Mouse (Mus musculus) G1E (cell line): Measurements from ENCODE around the gene Gm44502. TPM values are rescaled to one million over a fixed set of nuclear protein-coding genes. Genes with fewer than 3 reads are reported as not detected.

Experiments used
- ATAC-seq: 2 replicates; pipeline ENCODE4 v1.8.0; 2016; ENCODE audit warnings: mild to moderate bottlenecking; ENCODE audit not compliant: insufficient number of reproducible peaks, poor library complexity, low FRiP score, severe bottlenecking; ENCODE audit errors: extremely low read depth
- DNase-seq: peaks from one replicate; pipeline ENCODE4 v3.0.0; 2012; ENCODE audit warnings: low spot score
- H3K27me3 ChIP-seq: 2 replicates; pipeline ENCODE4 v1.6.1; 2012; ENCODE audit warnings: mild to moderate bottlenecking, low read length, inconsistent platforms; ENCODE audit not compliant: insufficient read depth
- H3K36me3 ChIP-seq: replicated peaks from 2 replicates; pipeline ENCODE3; 2012; ENCODE audit warnings: mild to moderate bottlenecking, inconsistent platforms
- H3K4me1 ChIP-seq: 2 replicates; pipeline ENCODE4 v1.6.1; 2012; ENCODE audit warnings: low read depth, low read length, inconsistent platforms, mixed read lengths; ENCODE audit not compliant: insufficient read depth
- H3K4me3 ChIP-seq: 2 replicates; pipeline ENCODE4 v1.5.1; 2012; ENCODE audit warnings: low read depth, mild to moderate bottlenecking, inconsistent platforms, low read length, moderate library complexity, mixed read lengths
- H3K9me3 ChIP-seq: replicated peaks from 2 replicates; pipeline ENCODE4 v1.6.1; 2012; ENCODE audit warnings: inconsistent platforms
- CTCF ChIP-seq: IDR thresholded peaks from 2 replicates; pipeline ENCODE4 v1.5.1; 2012; ENCODE audit warnings: low read depth, low read length, inconsistent platforms, mixed read lengths
- GATA1 ChIP-seq: IDR thresholded peaks from 2 replicates; pipeline ENCODE4 v1.6.1; 2012; ENCODE audit warnings: borderline replicate concordance, low read length, inconsistent platforms, mixed read lengths
- GATA2 ChIP-seq: IDR thresholded peaks from 2 replicates; pipeline ENCODE4 v1.6.1; 2012; ENCODE audit warnings: low read depth, low read length, inconsistent platforms, borderline replicate concordance
- POLR2AphosphoS5 ChIP-seq: IDR thresholded peaks from 2 replicates; pipeline ENCODE4 v1.6.1; 2012; ENCODE audit warnings: low read depth, low read length, inconsistent platforms; ENCODE audit not compliant: insufficient replicate concordance
- TAL1 ChIP-seq: conservative IDR thresholded peaks from 2 replicates; pipeline ENCODE4 v1.6.1; 2012; ENCODE audit warnings: low read depth, low read length, inconsistent platforms, mixed read lengths
- polyA plus RNA-seq: library from polyadenylated mRNA; stranded (reverse); fragments of >175 nt; gene quantifications from 2 replicates; pipeline ENCODE4 v1.2.3, GENCODE M21; 2012
- total RNA-seq, 2 experiments: library from RNA; stranded (forward) in 1 of 2; stranded (reverse) in 1 of 2; fragments of 200-1000 nt in 1 of 2; fragments of >200 nt in 1 of 2; fragmentation: Nextera tagmentation in 1 of 2; gene quantifications; 2 replicates each; pipeline ENCODE4 v1.2.3; 2014 to 2017

Gene Gm44502
- total and polyA plus RNA-seq, 3 experiments: 0.71 to 0.93 TPM; not detected in 1

DNA sequence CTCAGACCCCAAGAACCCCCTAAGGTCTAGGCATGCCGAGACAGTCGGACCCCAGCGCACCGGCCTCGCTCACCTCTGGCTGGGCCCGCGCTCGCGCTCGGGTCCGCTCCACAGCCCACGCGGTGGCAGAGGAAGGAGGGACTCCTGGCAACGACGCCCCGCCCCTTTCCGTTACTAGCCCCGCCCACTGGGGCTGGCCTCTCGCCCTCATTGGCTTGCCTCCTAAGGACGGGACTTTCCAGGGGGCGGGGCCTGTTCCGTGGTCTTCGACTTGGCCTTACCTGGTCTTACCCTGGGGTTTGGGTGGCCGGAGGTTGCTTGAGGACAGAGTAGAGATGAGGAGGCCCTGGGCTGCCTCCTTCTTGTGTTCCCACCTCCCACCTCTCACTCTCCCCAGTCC lies 19.4 kb downstream of the Gm44502 start, which contains the start of gene Syce3:
TSS of gene Syce3 (minus strand) at position 386 of the 400 bp plus-strand sequence.
- H3K4me3 ChIP-seq: no peak within 1 kb of the TSS
- H3K27me3 ChIP-seq: peaks cover 10% of the 10 kb centered on the region; the same call in 1 of the 2 replicates
- H3K9me3 ChIP-seq: peaks cover 4% of the 10 kb centered on the region
- H3K36me3 ChIP-seq: peaks cover 1% of the 10 kb centered on the region
- no peak for ATAC-seq
- no peak for DNase-seq
- no peak for TF ChIP-seq POLR2AphosphoS5
- TF ChIP-seq CTCF: no peak
- no peak for TF ChIP-seq GATA2
- no peak for TF ChIP-seq GATA1
- TF ChIP-seq TAL1: no peak
- no peaks in the 10 kb centered on the region for H3K4me1 ChIP-seq

- ATAC-seq (no peak), DNase-seq (no peak)
- no peak for TF ChIP-seq TAL1
- TF ChIP-seq GATA1: no peak
- TF ChIP-seq GATA2: no peak
- TF ChIP-seq CTCF: no peak
- no peak for TF ChIP-seq POLR2AphosphoS5
- H3K27me3 ChIP-seq: peaks cover 10% of the 10 kb centered on the region; the same call in 1 of the 2 replicates
- no peaks in the 10 kb centered on the region for H3K36me3 ChIP-seq
- H3K9me3 ChIP-seq: peaks cover 4% of the 10 kb centered on the region
- H3K4me3 ChIP-seq: no peak overlapping the region
- no peaks in the 10 kb centered on the region for H3K4me1 ChIP-seq
These were observed 22.8 kb downstream of the Gm44502 start for GRCm38 (mm10) chr15:89406691-89407090.

- no peak for ATAC-seq
- no peak for TF ChIP-seq GATA1
- TF ChIP-seq TAL1: no peak
- TF ChIP-seq GATA2: no peak
- TF ChIP-seq CTCF: no peak
- TF ChIP-seq POLR2AphosphoS5: no peak
- H3K4me3 ChIP-seq: no peak overlapping the region
These were observed 24.5 kb downstream of the Gm44502 start for GRCm38 (mm10) chr15:89404831-89405623.

GRCm38 (mm10) chr15:89402471-89402870 lies 27.0 kb downstream of the Gm44502 start:
- H3K36me3 ChIP-seq: no peaks in the 10 kb centered on the region
- ATAC-seq (no peak), DNase-seq (no peak)
- H3K9me3 ChIP-seq: no peaks in the 10 kb centered on the region
- no peak overlapping the region for H3K4me3 ChIP-seq
- peaks cover 4% of the 10 kb centered on the region for H3K4me1 ChIP-seq
- peaks cover 3% of the 10 kb centered on the region for H3K27me3 ChIP-seq
- TF ChIP-seq CTCF: no peak
- no peak for TF ChIP-seq TAL1
- no peak for TF ChIP-seq GATA2
- no peak for TF ChIP-seq GATA1
- TF ChIP-seq POLR2AphosphoS5: no peak

More at GRCm38 (mm10) chr15:89404831-89405623, 24.5 kb downstream of the Gm44502 start:
- Histone ChIP-seq H3K27me3 (peaks cover 3% of the 10 kb centered on the region; the same call in 1 of the 2 replicates), H3K9me3 (peaks cover 3% of the 10 kb centered on the region), H3K36me3 (no peaks in the 10 kb centered on the region), H3K4me1 (peaks cover 2% of the 10 kb centered on the region; the same call in 1 of the 2 replicates)
- DNase-seq: no peak

DNA sequence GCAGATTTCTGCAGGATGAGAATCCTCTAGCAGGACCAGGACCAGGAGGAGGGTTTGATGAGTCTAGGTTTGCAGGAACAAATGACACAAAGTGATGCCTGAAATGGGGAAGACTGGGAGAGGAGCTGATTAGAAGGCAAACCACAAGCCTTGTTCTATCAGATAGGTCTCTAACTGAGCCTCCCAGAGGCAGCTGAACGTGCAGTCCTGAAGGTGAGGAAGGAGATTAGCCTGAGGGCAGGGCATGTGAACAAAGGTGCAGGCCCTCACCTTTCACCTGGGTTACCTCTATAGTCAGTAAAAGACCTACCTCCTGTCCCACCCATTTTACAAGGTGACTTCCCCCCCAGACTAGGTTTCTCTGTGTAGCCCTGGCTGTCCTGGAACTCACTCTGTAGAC lies 29.8 kb downstream of the Gm44502 start:
- H3K36me3 ChIP-seq: no peaks in the 10 kb centered on the region
- no peak for ATAC-seq
- DNase-seq: no peak
- H3K4me3 ChIP-seq: no peak overlapping the region
- peaks cover 3% of the 10 kb centered on the region; the same call in 1 of the 2 replicates for H3K27me3 ChIP-seq
- peaks cover 4% of the 10 kb centered on the region for H3K4me1 ChIP-seq
- no peak for TF ChIP-seq GATA1
- TF ChIP-seq TAL1: no peak
- TF ChIP-seq POLR2AphosphoS5: no peak
- TF ChIP-seq CTCF: no peak
- no peak for TF ChIP-seq GATA2
- H3K9me3 ChIP-seq: no peaks in the 10 kb centered on the region

DNA sequence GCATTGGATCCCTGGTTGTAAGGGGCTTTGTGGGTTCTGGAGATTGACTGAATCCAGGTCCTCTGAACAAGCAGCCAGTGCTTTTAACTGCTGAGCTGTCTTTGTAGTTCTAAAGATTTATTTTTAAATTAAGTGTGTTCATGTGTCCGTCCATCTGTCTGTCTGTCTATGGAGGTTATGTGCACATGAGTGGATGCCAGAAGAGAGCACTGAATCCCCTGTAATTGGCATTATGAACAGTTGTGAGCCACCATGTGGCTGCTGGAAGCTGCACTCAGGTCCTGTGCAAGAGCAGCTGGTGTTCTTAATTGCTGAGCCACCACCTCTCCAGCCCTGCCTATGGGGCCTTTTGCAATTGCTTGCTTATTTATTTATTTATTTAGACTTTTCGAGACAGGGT lies 31.4 kb downstream of the Gm44502 start:
- ATAC-seq: no peak
- TF ChIP-seq GATA1: no peak
- no peak for TF ChIP-seq TAL1
- TF ChIP-seq GATA2: no peak
- no peak for TF ChIP-seq POLR2AphosphoS5
- no peak for TF ChIP-seq CTCF
- DNase-seq: no peak
- Histone ChIP-seq H3K4me3 (no peak overlapping the region), H3K36me3 (no peaks in the 10 kb centered on the region), H3K4me1 (peaks cover 4% of the 10 kb centered on the region), H3K9me3 (no peaks in the 10 kb centered on the region), H3K27me3 (peaks cover 7% of the 10 kb centered on the region)
